Mouse (Mus musculus): Measurements from ENCODE around the gene Ensa. TPM values are rescaled to one million over a fixed set of nuclear protein-coding genes. Genes with fewer than 3 reads are reported as not detected.

The Ensa gene
- polyA plus RNA-seq, 1 experiment from 2014 or later: 46.5 TPM

Other genes with a start within 250 kb of the Ensa start
- not detected in 2 replicates for gene 4930558C23Rik, start 222.2 kb upstream of the Ensa start, polyA plus RNA-seq (2015; fragmentation: Nextera tagmentation; extraction: Ambion mirVana)
- 28.6 and 28.7 TPM in 2 replicates for gene Arnt, start 190.6 kb upstream of the Ensa start, polyA plus RNA-seq (2015; fragmentation: Nextera tagmentation; extraction: Ambion mirVana)
- 15.5 and 17.0 TPM in 2 replicates for gene Ctsk, start 125.7 kb upstream of the Ensa start, polyA plus RNA-seq (2015; fragmentation: Nextera tagmentation; extraction: Ambion mirVana)
- 12.3 and 13.4 TPM in 2 replicates for gene Ctss, start 98.2 kb upstream of the Ensa start, polyA plus RNA-seq (2015; fragmentation: Nextera tagmentation; extraction: Ambion mirVana)
- gene Hormad1, start 65.3 kb upstream of the Ensa start, polyA plus RNA-seq (2015; fragmentation: Nextera tagmentation; extraction: Ambion mirVana): not detected in 2 replicates
- 23.3 and 24.7 TPM in 2 replicates for gene Golph3l, start 36.1 kb upstream of the Ensa start, polyA plus RNA-seq (2015; fragmentation: Nextera tagmentation; extraction: Ambion mirVana)
- gene Mcl1, start 33.8 kb downstream of the Ensa start, polyA plus RNA-seq (2015; fragmentation: Nextera tagmentation; extraction: Ambion mirVana): 36.0 and 36.2 TPM in 2 replicates
- gene Adamtsl4, start 62.9 kb downstream of the Ensa start, polyA plus RNA-seq (2015; fragmentation: Nextera tagmentation; extraction: Ambion mirVana): 4.8 and 7.3 TPM in 2 replicates
- 61.1 and 68.7 TPM in 2 replicates for gene Ecm1, start 114.6 kb downstream of the Ensa start, polyA plus RNA-seq (2015; fragmentation: Nextera tagmentation; extraction: Ambion mirVana)
- gene Tars2, start 135.2 kb downstream of the Ensa start, polyA plus RNA-seq (2015; fragmentation: Nextera tagmentation; extraction: Ambion mirVana): 39.5 and 40.0 TPM in 2 replicates
- gene Rprd2, start 193.9 kb downstream of the Ensa start, polyA plus RNA-seq (2015; fragmentation: Nextera tagmentation; extraction: Ambion mirVana): 17.1 and 18.0 TPM in 2 replicates
- 25.0 and 29.1 TPM in 2 replicates for gene Prpf3, start 230.9 kb downstream of the Ensa start, polyA plus RNA-seq (2015; fragmentation: Nextera tagmentation; extraction: Ambion mirVana)
- 362 and 399 TPM in 2 replicates for gene Mrps21, start 246.5 kb downstream of the Ensa start, polyA plus RNA-seq (2015; fragmentation: Nextera tagmentation; extraction: Ambion mirVana)